Mouse (Mus musculus): ENCODE results near the gene Snap47. TPM values are rescaled to one million over a fixed set of nuclear protein-coding genes. Genes with fewer than 3 reads are reported as not detected.

Gene Snap47
- 622 and 648 TPM in 2 replicates for polyA plus RNA-seq (2014; fragmentation: Nextera tagmentation; extraction: Ambion mirVana)

- Histone ChIP-seq H3K4me1 (replicated peaks; ENCODE audit: control insufficient read depth, insufficient read depth, low read length) (peaks cover 25% of the 10 kb centered on the region), H3K27me3 (ENCODE audit: control insufficient read depth, insufficient read depth, low read length) (no peaks in the 10 kb centered on the region), H3K27ac (peak within 1 kb of the TSS; percentile 89; the same call in 1 of the 2 replicates), H3K4me2 (replicated peaks) (peak within 1 kb of the TSS; percentile 91), H3K9ac (peak within 1 kb of the TSS; percentile 79), H3K4me3 (replicated peaks; ENCODE audit: low read length) (peak within 1 kb of the TSS; percentile 66), H3K36me3 (replicated peaks; ENCODE audit: control insufficient read depth, insufficient read depth) (peaks cover 47% of the 10 kb centered on the region), H3K9me3 (ENCODE audit: control insufficient read depth, low read length) (no peaks in the 10 kb centered on the region)
- ATAC-seq (ENCODE audit: low FRiP score) (no peak), DNase-seq (ENCODE audit: low spot score) (no peak)
- WGBS: 81% methylated on average over 4 of the region's 4 CpGs
Observed at GRCm38 (mm10) chr11:59451086-59451485, at the start of gene Snap47. Gene Snap47 (minus strand): TSS chr11:59451186.

GRCm38 (mm10) chr11:59497747-59498146 is 46.8 kb upstream of the Snap47 start:
- peaks cover 98% of the 10 kb centered on the region for H3K36me3 ChIP-seq (replicated peaks; ENCODE audit: control insufficient read depth, insufficient read depth)
- H3K27ac ChIP-seq: no peak overlapping the region
- ATAC-seq (ENCODE audit: low FRiP score) (no peak), DNase-seq (ENCODE audit: low spot score) (no peak)
- no peaks in the 10 kb centered on the region for H3K27me3 ChIP-seq (ENCODE audit: control insufficient read depth, insufficient read depth, low read length)
- H3K4me2 ChIP-seq (replicated peaks): no peak overlapping the region
- H3K4me3 ChIP-seq (replicated peaks; ENCODE audit: low read length): no peak overlapping the region
- no peaks in the 10 kb centered on the region for H3K4me1 ChIP-seq (replicated peaks; ENCODE audit: control insufficient read depth, insufficient read depth, low read length)
- H3K9ac ChIP-seq: no peak overlapping the region
- H3K9me3 ChIP-seq (ENCODE audit: control insufficient read depth, low read length): no peaks in the 10 kb centered on the region
- WGBS: 93% methylated on average over 7 of the region's 7 CpGs

- Histone ChIP-seq H3K27ac (no peak overlapping the region), H3K27me3 (ENCODE audit: control insufficient read depth, insufficient read depth, low read length) (no peaks in the 10 kb centered on the region), H3K9me3 (ENCODE audit: control insufficient read depth, low read length) (no peaks in the 10 kb centered on the region), H3K4me2 (replicated peaks) (no peak overlapping the region), H3K9ac (no peak overlapping the region), H3K36me3 (replicated peaks; ENCODE audit: control insufficient read depth, insufficient read depth) (peaks cover 97% of the 10 kb centered on the region), H3K4me1 (replicated peaks; ENCODE audit: control insufficient read depth, insufficient read depth, low read length) (no peaks in the 10 kb centered on the region), H3K4me3 (replicated peaks; ENCODE audit: low read length) (no peak overlapping the region)
- ATAC-seq (ENCODE audit: low FRiP score) (no peak), DNase-seq (ENCODE audit: low spot score) (no peak)
- 90% methylated on average over 6 of the region's 6 CpGs for WGBS
Observed at GRCm38 (mm10) chr11:59496672-59497310, 45.8 kb upstream of the Snap47 start.

- ATAC-seq (ENCODE audit: low FRiP score): no peak
- WGBS: 89% methylated on average over 8 of the region's 8 CpGs
Observed at GRCm38 (mm10) chr11:59486222-59486621, 35.2 kb upstream of the Snap47 start.

GRCm38 (mm10) chr11:59485641-59486040 is 34.7 kb upstream of the Snap47 start:
- Histone ChIP-seq H3K9me3 (ENCODE audit: control insufficient read depth, low read length) (no peaks in the 10 kb centered on the region), H3K4me2 (replicated peaks) (no peak overlapping the region), H3K27ac (no peak overlapping the region), H3K4me3 (replicated peaks; ENCODE audit: low read length) (no peak overlapping the region), H3K9ac (no peak overlapping the region), H3K36me3 (replicated peaks; ENCODE audit: control insufficient read depth, insufficient read depth) (peaks cover 50% of the 10 kb centered on the region), H3K27me3 (ENCODE audit: control insufficient read depth, insufficient read depth, low read length) (no peaks in the 10 kb centered on the region), H3K4me1 (replicated peaks; ENCODE audit: control insufficient read depth, insufficient read depth, low read length) (no peaks in the 10 kb centered on the region)
- 46% methylated on average over 2 of the region's 2 CpGs for WGBS
- DNase-seq (ENCODE audit: low spot score) (no peak), ATAC-seq (ENCODE audit: low FRiP score) (no peak)

More at GRCm38 (mm10) chr11:59486222-59486621, 35.2 kb upstream of the Snap47 start:
- Histone ChIP-seq H3K4me2 (replicated peaks) (no peak overlapping the region), H3K4me1 (replicated peaks; ENCODE audit: control insufficient read depth, insufficient read depth, low read length) (no peaks in the 10 kb centered on the region), H3K27me3 (ENCODE audit: control insufficient read depth, insufficient read depth, low read length) (no peaks in the 10 kb centered on the region), H3K4me3 (replicated peaks; ENCODE audit: low read length) (no peak overlapping the region), H3K27ac (no peak overlapping the region), H3K36me3 (replicated peaks; ENCODE audit: control insufficient read depth, insufficient read depth) (peaks cover 56% of the 10 kb centered on the region), H3K9me3 (ENCODE audit: control insufficient read depth, low read length) (no peaks in the 10 kb centered on the region), H3K9ac (no peak overlapping the region)
- no peak for DNase-seq (ENCODE audit: low spot score)

- WGBS: 17% methylated on average over 2 of the region's 2 CpGs
- Histone ChIP-seq H3K4me1 (replicated peaks; ENCODE audit: control insufficient read depth, insufficient read depth, low read length) (no peaks in the 10 kb centered on the region), H3K27ac (no peak overlapping the region), H3K36me3 (replicated peaks; ENCODE audit: control insufficient read depth, insufficient read depth) (peaks cover 27% of the 10 kb centered on the region), H3K9me3 (ENCODE audit: control insufficient read depth, low read length) (no peaks in the 10 kb centered on the region), H3K27me3 (ENCODE audit: control insufficient read depth, insufficient read depth, low read length) (no peaks in the 10 kb centered on the region), H3K4me2 (replicated peaks) (no peak overlapping the region), H3K9ac (no peak overlapping the region), H3K4me3 (replicated peaks; ENCODE audit: low read length) (no peak overlapping the region)
- DNase-seq (ENCODE audit: low spot score) (peak; percentile 90), ATAC-seq (ENCODE audit: low FRiP score) (no peak)
Observed at GRCm38 (mm10) chr11:59483212-59483611, 32.2 kb upstream of the Snap47 start.

GRCm38 (mm10) chr11:59477240-59477639 is 26.3 kb upstream of the Snap47 start:
- Histone ChIP-seq H3K4me1 (replicated peaks; ENCODE audit: control insufficient read depth, insufficient read depth, low read length) (no peaks in the 10 kb centered on the region), H3K4me2 (replicated peaks) (no peak overlapping the region), H3K9me3 (ENCODE audit: control insufficient read depth, low read length) (no peaks in the 10 kb centered on the region), H3K27me3 (ENCODE audit: control insufficient read depth, insufficient read depth, low read length) (no peaks in the 10 kb centered on the region), H3K4me3 (replicated peaks; ENCODE audit: low read length) (no peak overlapping the region), H3K9ac (no peak overlapping the region), H3K27ac (no peak overlapping the region), H3K36me3 (replicated peaks; ENCODE audit: control insufficient read depth, insufficient read depth) (no peaks in the 10 kb centered on the region)
- WGBS: 72% methylated on average over 6 of the region's 6 CpGs
- ATAC-seq (ENCODE audit: low FRiP score) (no peak), DNase-seq (ENCODE audit: low spot score) (no peak)

GRCm38 (mm10) chr11:59472326-59472677 is 21.3 kb upstream of the Snap47 start, which contains the start of gene Zfp867:
Gene Zfp867 (minus strand): TSS chr11:59472474.
- Histone ChIP-seq H3K9me3 (ENCODE audit: control insufficient read depth, low read length) (no peaks in the 10 kb centered on the region), H3K4me1 (replicated peaks; ENCODE audit: control insufficient read depth, insufficient read depth, low read length) (0 out of 2 replicates have a peak, but pooled peaks cover 11% of the 10 kb centered on the region), H3K9ac (peak within 1 kb of the TSS; percentile 83), H3K36me3 (replicated peaks; ENCODE audit: control insufficient read depth, insufficient read depth) (no peaks in the 10 kb centered on the region), H3K4me3 (replicated peaks; ENCODE audit: low read length) (peak within 1 kb of the TSS; percentile 76), H3K27me3 (ENCODE audit: control insufficient read depth, insufficient read depth, low read length) (no peaks in the 10 kb centered on the region), H3K27ac (peak within 1 kb of the TSS; percentile 77), H3K4me2 (replicated peaks) (peak within 1 kb of the TSS; percentile 67)
- peak; percentile 93 for ATAC-seq (ENCODE audit: low FRiP score)
- under 1% methylated on average over 19 of the region's 19 CpGs for WGBS
- DNase-seq (ENCODE audit: low spot score): peak; percentile 93

- WGBS: 6% methylated on average over 37 of the region's 37 CpGs
- no peaks in the 10 kb centered on the region for H3K27me3 ChIP-seq (ENCODE audit: control insufficient read depth, insufficient read depth, low read length)
- H3K9me3 ChIP-seq (ENCODE audit: control insufficient read depth, low read length): 0 out of 2 replicates have a peak, but pooled peaks cover 2% of the 10 kb centered on the region
- peak overlapping the region; percentile 77 for H3K27ac ChIP-seq
- 0 out of 2 replicates have a peak, but pooled peaks cover 11% of the 10 kb centered on the region for H3K4me1 ChIP-seq (replicated peaks; ENCODE audit: control insufficient read depth, insufficient read depth, low read length)
- H3K9ac ChIP-seq: peak overlapping the region; percentile 83
- H3K4me2 ChIP-seq (replicated peaks): peak overlapping the region; percentile 67
- ATAC-seq (ENCODE audit: low FRiP score): peak; percentile 85
- peak overlapping the region; percentile 76 for H3K4me3 ChIP-seq (replicated peaks; ENCODE audit: low read length)
- H3K36me3 ChIP-seq (replicated peaks; ENCODE audit: control insufficient read depth, insufficient read depth): no peaks in the 10 kb centered on the region
- no peak for DNase-seq (ENCODE audit: low spot score)
Observed at GRCm38 (mm10) chr11:59471413-59472325, 20.7 kb upstream of the Snap47 start.

Measured in hindbrain, embryonic 14.5 days (tissue).